Mouse (Mus musculus) lung, postnatal 0 days (tissue): Measurements from ENCODE around the gene Baiap2.

ENCODE experiments used
- CTCF ChIP-seq: IDR thresholded peaks from 2 replicates; pipeline ENCODE4 v1.5.1; 2016; ENCODE audit warnings: antibody characterized with exemption, mild to moderate bottlenecking
- EP300 ChIP-seq: IDR thresholded peaks from 2 replicates; pipeline ENCODE4 v1.6.1; 2016; ENCODE audit warnings: antibody characterized with exemption, mild to moderate bottlenecking, control low read depth

- peak; percentile 98 for TF ChIP-seq CTCF
- TF ChIP-seq EP300 = no peak
Measured at GRCm38 (mm10) chr11:119904621-119905286, 37.8 kb upstream of the Baiap2 start.
